Mouse (Mus musculus): ENCODE measurements at regions not wholly inside any gene's neighbourhood (a gene's known extent, or its start where the extent isn't known, plus 50 kb on each side); places are given as distances from the start of the nearest gene placed in this dataset.

GRCm38 (mm10) chr15:24968636-24969317 is 444.8 kb downstream of the Basp1 start:
- no peak for TF ChIP-seq CHD2 (IDR thresholded peaks at IDR 0.05; ENCODE audit: low read depth, low read length)
- no peak for TF ChIP-seq HCFC1 (IDR thresholded peaks at IDR 0.05; ENCODE audit: borderline replicate concordance, insufficient read depth, low read length)
- TF ChIP-seq ZC3H11A (IDR thresholded peaks at IDR 0.05; ENCODE audit: borderline replicate concordance, low read depth, low read length) = no peak
- TF ChIP-seq ZNF384 (IDR thresholded peaks at IDR 0.05; ENCODE audit: low read depth, low read length) = no peak
- TF ChIP-seq MAFK (IDR thresholded peaks at IDR 0.05; ENCODE audit: insufficient read depth, low read depth, low read length) = no peak
- in situ Hi-C loops (cut with MboI; ENCODE audit: low sequenced_read_pairs in 2 of 2, unreplicated experiment in 2 of 2) = no loop called here
- Histone ChIP-seq H3K36me3 (ENCODE audit: control insufficient read depth, insufficient read depth, low read length, poor library complexity, severe bottlenecking) (no peaks in the 10 kb centered on the region), H3K4me1 (ENCODE audit: control insufficient read depth in 2 of 2, insufficient read depth in 2 of 2, low read length in 2 of 2, poor library complexity in 1 of 2) (no peaks in the 10 kb centered on the region), H3K27ac (ENCODE audit: insufficient read depth, low read depth, low read length, poor library complexity, severe bottlenecking) (no peak overlapping the region), H3K9me3 (ENCODE audit: control insufficient read depth, insufficient read depth, low read depth, low read length) (no peaks in the 10 kb centered on the region), H3K9ac (ENCODE audit: insufficient read depth, low read depth, low read length, poor library complexity, severe bottlenecking) (no peak overlapping the region), H3K4me3 (ENCODE audit: insufficient read depth in 1 of 2, low read depth in 1 of 2, low read length in 2 of 2, poor library complexity in 1 of 2, severe bottlenecking in 1 of 2) (no peak overlapping the region)
- no peak for DNase-seq (ENCODE audit: low read depth, low spot score)

GRCm38 (mm10) chr15:24929742-24930141 is 483.8 kb downstream of the Basp1 start:
- Histone ChIP-seq H3K4me1 (ENCODE audit: control insufficient read depth in 2 of 2, insufficient read depth in 2 of 2, low read length in 2 of 2, poor library complexity in 1 of 2) (no peaks in the 10 kb centered on the region), H3K27ac (ENCODE audit: insufficient read depth, low read depth, low read length, poor library complexity, severe bottlenecking) (no peak overlapping the region), H3K36me3 (ENCODE audit: control insufficient read depth, insufficient read depth, low read length, poor library complexity, severe bottlenecking) (no peaks in the 10 kb centered on the region), H3K9ac (ENCODE audit: insufficient read depth, low read depth, low read length, poor library complexity, severe bottlenecking) (no peak overlapping the region), H3K4me3 (ENCODE audit: insufficient read depth in 1 of 2, low read depth in 1 of 2, low read length in 2 of 2, poor library complexity in 1 of 2, severe bottlenecking in 1 of 2) (no peak overlapping the region), H3K9me3 (ENCODE audit: control insufficient read depth, insufficient read depth, low read depth, low read length) (no peaks in the 10 kb centered on the region)
- TF ChIP-seq HCFC1 (IDR thresholded peaks at IDR 0.05; ENCODE audit: borderline replicate concordance, insufficient read depth, low read length) (no peak), CHD2 (IDR thresholded peaks at IDR 0.05; ENCODE audit: low read depth, low read length) (no peak), ZC3H11A (IDR thresholded peaks at IDR 0.05; ENCODE audit: borderline replicate concordance, low read depth, low read length) (no peak), ZNF384 (IDR thresholded peaks at IDR 0.05; ENCODE audit: low read depth, low read length) (no peak), MAFK (IDR thresholded peaks at IDR 0.05; ENCODE audit: insufficient read depth, low read depth, low read length) (no peak)
- DNase-seq (ENCODE audit: low read depth, low spot score) = no peak
- in situ Hi-C loops (cut with MboI; ENCODE audit: low sequenced_read_pairs in 2 of 2, unreplicated experiment in 2 of 2) = no loop called here

GRCm38 (mm10) chr15:24911866-24912265 is 501.7 kb downstream of the Basp1 start:
- Histone ChIP-seq H3K27ac (ENCODE audit: insufficient read depth, low read depth, low read length, poor library complexity, severe bottlenecking) (no peak overlapping the region), H3K9ac (ENCODE audit: insufficient read depth, low read depth, low read length, poor library complexity, severe bottlenecking) (no peak overlapping the region), H3K9me3 (ENCODE audit: control insufficient read depth, insufficient read depth, low read depth, low read length) (no peaks in the 10 kb centered on the region), H3K4me3 (ENCODE audit: insufficient read depth in 1 of 2, low read depth in 1 of 2, low read length in 2 of 2, poor library complexity in 1 of 2, severe bottlenecking in 1 of 2) (no peak overlapping the region), H3K4me1 (ENCODE audit: control insufficient read depth in 2 of 2, insufficient read depth in 2 of 2, low read length in 2 of 2, poor library complexity in 1 of 2) (no peaks in the 10 kb centered on the region), H3K36me3 (ENCODE audit: control insufficient read depth, insufficient read depth, low read length, poor library complexity, severe bottlenecking) (no peaks in the 10 kb centered on the region)
- TF ChIP-seq HCFC1 (IDR thresholded peaks at IDR 0.05; ENCODE audit: borderline replicate concordance, insufficient read depth, low read length) (no peak), ZNF384 (IDR thresholded peaks at IDR 0.05; ENCODE audit: low read depth, low read length) (no peak), ZC3H11A (IDR thresholded peaks at IDR 0.05; ENCODE audit: borderline replicate concordance, low read depth, low read length) (no peak), CHD2 (IDR thresholded peaks at IDR 0.05; ENCODE audit: low read depth, low read length) (no peak), MAFK (IDR thresholded peaks at IDR 0.05; ENCODE audit: insufficient read depth, low read depth, low read length) (no peak)
- in situ Hi-C loops (cut with MboI; ENCODE audit: low sequenced_read_pairs in 2 of 2, unreplicated experiment in 2 of 2) = no loop called here
- DNase-seq (ENCODE audit: low read depth, low spot score) = no peak

- Histone ChIP-seq H3K9ac (ENCODE audit: insufficient read depth, low read depth, low read length, poor library complexity, severe bottlenecking) (no peak overlapping the region), H3K27ac (ENCODE audit: insufficient read depth, low read depth, low read length, poor library complexity, severe bottlenecking) (no peak overlapping the region)
These were observed 502.1 kb downstream of the Basp1 start for GRCm38 (mm10) chr15:24911466-24911865.

More at GRCm38 (mm10) chr15:24911466-24911865, 502.1 kb downstream of the Basp1 start:
- no peak for TF ChIP-seq MAFK (IDR thresholded peaks at IDR 0.05; ENCODE audit: insufficient read depth, low read depth, low read length)
- TF ChIP-seq HCFC1 (IDR thresholded peaks at IDR 0.05; ENCODE audit: borderline replicate concordance, insufficient read depth, low read length) = no peak
- TF ChIP-seq ZC3H11A (IDR thresholded peaks at IDR 0.05; ENCODE audit: borderline replicate concordance, low read depth, low read length) = no peak
- TF ChIP-seq ZNF384 (IDR thresholded peaks at IDR 0.05; ENCODE audit: low read depth, low read length) = no peak
- no peak for TF ChIP-seq CHD2 (IDR thresholded peaks at IDR 0.05; ENCODE audit: low read depth, low read length)
- H3K9me3 ChIP-seq (ENCODE audit: control insufficient read depth, insufficient read depth, low read depth, low read length) = no peaks in the 10 kb centered on the region
- no peak for DNase-seq (ENCODE audit: low read depth, low spot score)
- H3K36me3 ChIP-seq (ENCODE audit: control insufficient read depth, insufficient read depth, low read length, poor library complexity, severe bottlenecking) = no peaks in the 10 kb centered on the region
- in situ Hi-C loops (cut with MboI; ENCODE audit: low sequenced_read_pairs in 2 of 2, unreplicated experiment in 2 of 2) = no loop called here
- no peaks in the 10 kb centered on the region for H3K4me1 ChIP-seq (ENCODE audit: control insufficient read depth in 2 of 2, insufficient read depth in 2 of 2, low read length in 2 of 2, poor library complexity in 1 of 2)
- H3K4me3 ChIP-seq (ENCODE audit: insufficient read depth in 1 of 2, low read depth in 1 of 2, low read length in 2 of 2, poor library complexity in 1 of 2, severe bottlenecking in 1 of 2) = no peak overlapping the region
